Mouse (Mus musculus) ES-E14 (cell line): ENCODE results near the gene Gm14401. TPM values are rescaled to one million over a fixed set of nuclear protein-coding genes. Genes with fewer than 3 reads are reported as not detected.
"Not testable (repeated sequence)": the region's sequence is repeated elsewhere in the genome, so short reads cannot be mapped to it uniquely, and the experiment has no call there.

Source experiments
- DNase-seq: peaks from one replicate; pipeline ENCODE4 v3.0.0-alpha.2; 2013; ENCODE audit warnings: low read depth, low spot score
- H3K27ac ChIP-seq: 2 replicates; pipeline ENCODE4 v1.5.1; 2012; ENCODE audit warnings: low read depth, mild to moderate bottlenecking, low read length, moderate library complexity, mixed read lengths; ENCODE audit not compliant: poor library complexity, insufficient read depth, severe bottlenecking
- H3K36me3 ChIP-seq: 2 replicates; pipeline ENCODE4 v1.6.1; 2012; ENCODE audit warnings: mild to moderate bottlenecking, low read length, moderate library complexity, mixed read lengths; ENCODE audit not compliant: control insufficient read depth, poor library complexity, insufficient read depth, severe bottlenecking
- H3K4me1 ChIP-seq, 2 experiments: fragments of 150-350 bp in 1 of 2; sonication (generic) in 1 of 2; 2 replicates each; pipeline ENCODE4 v1.6.1; 2012; ENCODE audit warnings: low read length in 2 of 2, mild to moderate bottlenecking in 1 of 2, mixed read lengths in 1 of 2; ENCODE audit not compliant: control insufficient read depth in 2 of 2, insufficient read depth in 2 of 2, poor library complexity in 1 of 2
- H3K4me3 ChIP-seq, 2 experiments: fragments of 150-350 bp in 1 of 2; sonication (generic) in 1 of 2; 2 replicates each; pipeline ENCODE4 v1.5.1; 2012; ENCODE audit warnings: low read length in 2 of 2, low read depth in 1 of 2, mild to moderate bottlenecking in 1 of 2, mixed read lengths in 1 of 2; ENCODE audit not compliant: insufficient read depth in 1 of 2, poor library complexity in 1 of 2, severe bottlenecking in 1 of 2
- H3K9ac ChIP-seq: 2 replicates; pipeline ENCODE4 v1.6.1; 2012; ENCODE audit warnings: low read depth, mild to moderate bottlenecking, low read length, mixed read lengths; ENCODE audit not compliant: poor library complexity, insufficient read depth, severe bottlenecking
- H3K9me3 ChIP-seq: fragments of 150-350 bp; sonication (generic); 2 replicates; pipeline ENCODE4 v1.6.1; 2012; ENCODE audit warnings: low read depth, mild to moderate bottlenecking, low read length; ENCODE audit not compliant: control insufficient read depth, insufficient read depth
- CHD2 ChIP-seq: IDR thresholded peaks from 2 replicates; pipeline ENCODE4 v1.6.1; 2014; ENCODE audit warnings: mild to moderate bottlenecking, low read depth, low read length, inconsistent platforms
- MAFK ChIP-seq: IDR thresholded peaks from 2 replicates; pipeline ENCODE4 v1.6.1; 2014; ENCODE audit warnings: mild to moderate bottlenecking, low read depth, low read length, inconsistent platforms; ENCODE audit not compliant: insufficient read depth
- in situ Hi-C, 2 experiments: fragments of 600-800 bp; cut with MboI; formaldehyde crosslinking; loops; one replicate each; pipeline ENCODE4 v1.15.1; 2025; ENCODE audit warnings: low sequenced_read_pairs in 2 of 2, inconsistent platforms in 1 of 2; ENCODE audit not compliant: unreplicated experiment in 2 of 2
- total RNA-seq: library from RNA; depleted of rRNA; stranded (reverse); fragments of 300-350 nt; gene quantifications from 2 replicates; pipeline ENCODE4 v1.2.3, GENCODE M21; 2012; rRNA removed

Gene Gm14401
- 54.3 and 56.1 TPM in 2 replicates for total RNA-seq

GRCm38 (mm10) chr2:177073432-177074423, at the start of gene Gm14401:
Gene Gm14401, plus strand, starts transcription at chr2:177074320.
- Histone ChIP-seq H3K27ac (peak within 1 kb of the TSS; percentile 65), H3K9ac (peak within 1 kb of the TSS; percentile 85), H3K4me3 (peak within 1 kb of the TSS; percentile 71 to 91)
- TF ChIP-seq CHD2 = peak; percentile 74
- in situ Hi-C loops, H3K4me1 ChIP-seq, H3K9me3 ChIP-seq, H3K36me3 ChIP-seq: not testable (repeated sequence)
- DNase-seq = peak; percentile 86

GRCm38 (mm10) chr2:177072807-177073206, 1.3 kb upstream of the Gm14401 start:
- H3K9ac ChIP-seq, in situ Hi-C loops, H3K9me3 ChIP-seq, H3K4me1 ChIP-seq, H3K4me3 ChIP-seq, H3K27ac ChIP-seq, H3K36me3 ChIP-seq, DNase-seq: not testable (repeated sequence)

GRCm38 (mm10) chr2:177075015-177075414, 895 bp downstream of the Gm14401 start:
- H3K9me3 ChIP-seq, H3K9ac ChIP-seq, H3K36me3 ChIP-seq, DNase-seq, in situ Hi-C loops, H3K4me1 ChIP-seq, H3K27ac ChIP-seq: not testable (repeated sequence)
- peak overlapping the region; percentile 71 to 91 for H3K4me3 ChIP-seq

GRCm38 (mm10) chr2:177079866-177080265, 5.7 kb downstream of the Gm14401 start:
- in situ Hi-C loops, H3K36me3 ChIP-seq, H3K9me3 ChIP-seq, H3K4me1 ChIP-seq: not testable (repeated sequence)
- Histone ChIP-seq H3K9ac (peak overlapping the region; percentile 44; the same call in 1 of the 2 replicates), H3K4me3 (peak overlapping the region; percentile 52 to 55), H3K27ac (peak overlapping the region; percentile 86)
- DNase-seq = peak; percentile 65

GRCm38 (mm10) chr2:177109086-177109485, 35.0 kb downstream of the Gm14401 start:
- peak; percentile 51 for TF ChIP-seq MAFK

GRCm38 (mm10) chr2:177129097-177129496, 55.0 kb downstream of the Gm14401 start:
- Histone ChIP-seq H3K4me3 (peak overlapping the region; percentile 46 to 51; a peak in 3 of 4 replicates), H3K27ac (peak overlapping the region; percentile 95), H3K9ac (0 out of 2 replicates have a peak overlapping the region, but pooled peaks have one; percentile 26)
- peak; percentile 33 for DNase-seq
- H3K36me3 ChIP-seq, in situ Hi-C loops, H3K9me3 ChIP-seq, H3K4me1 ChIP-seq: not testable (repeated sequence)

More at GRCm38 (mm10) chr2:177109086-177109485, 35.0 kb downstream of the Gm14401 start:
- 0 out of 2 replicates have a peak overlapping the region, but pooled peaks have one; percentile 33 for H3K27ac ChIP-seq
- DNase-seq, H3K36me3 ChIP-seq, H3K9me3 ChIP-seq, in situ Hi-C loops, H3K9ac ChIP-seq, H3K4me3 ChIP-seq, H3K4me1 ChIP-seq: not testable (repeated sequence)
